Mouse (Mus musculus) embryonic fibroblast, embryonic 13.5 days (primary cell): ENCODE results near the gene Sirt5. TPM values are rescaled to one million over a fixed set of nuclear protein-coding genes. Genes with fewer than 3 reads are reported as not detected.

Experiments used
- H3K27ac ChIP-seq: 2 replicates; pipeline ENCODE4 v1.5.1; 2012; ENCODE audit warnings: low read length, control low read depth, inconsistent platforms; ENCODE audit not compliant: insufficient read depth
- H3K4me1 ChIP-seq: 2 replicates; pipeline ENCODE4 v1.6.1; 2011; ENCODE audit warnings: low read length; ENCODE audit not compliant: control insufficient read depth, insufficient read depth
- H3K4me3 ChIP-seq: 2 replicates; pipeline ENCODE4 v1.5.1; 2011; ENCODE audit warnings: mild to moderate bottlenecking, control low read depth, low read length; ENCODE audit not compliant: insufficient read depth
- CTCF ChIP-seq: IDR thresholded peaks from 2 replicates; pipeline ENCODE4 v1.5.1; 2011; ENCODE audit warnings: mild to moderate bottlenecking, control low read depth, low read length, moderate library complexity, borderline replicate concordance; ENCODE audit not compliant: insufficient read depth
- POLR2A ChIP-seq: IDR thresholded peaks from 2 replicates; pipeline ENCODE4 v1.6.1; 2011; ENCODE audit warnings: low read depth, mild to moderate bottlenecking, control low read depth, low read length, moderate library complexity
- polyA plus RNA-seq: library from polyadenylated mRNA; stranded (reverse); fragments of >200 nt; gene quantifications from 2 replicates; pipeline ENCODE4 v1.2.4, GENCODE M21; 2011; ENCODE audit warnings: low read depth; ENCODE audit not compliant: missing spikeins, insufficient read length

Sirt5 gene
- polyA plus RNA-seq, 1 experiment: 12.2 TPM

DNA sequence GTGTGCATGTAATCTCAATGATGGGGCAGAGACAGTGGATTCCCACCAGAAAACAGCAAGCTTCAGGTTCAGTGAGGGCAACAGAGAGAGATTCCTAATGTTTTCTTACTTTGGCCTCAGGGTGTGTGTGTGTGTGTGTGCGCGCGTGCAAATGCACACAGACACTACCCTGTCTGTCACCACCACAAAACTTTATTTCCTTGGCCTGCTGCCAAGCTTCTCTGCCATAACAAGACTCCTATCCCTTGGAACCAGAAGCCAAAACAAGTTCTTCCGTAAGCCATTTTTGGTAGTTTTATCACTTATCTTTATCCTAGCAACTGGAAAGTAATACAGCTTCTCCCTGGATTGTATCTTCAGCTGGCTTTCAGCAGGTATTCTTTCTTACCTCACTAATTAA lies 63.1 kb downstream of the Sirt5 start:
- Histone ChIP-seq H3K4me3 (no peak overlapping the region), H3K27ac (no peak overlapping the region), H3K4me1 (no peaks in the 10 kb centered on the region)
- TF ChIP-seq POLR2A (no peak), CTCF (no peak)

DNA sequence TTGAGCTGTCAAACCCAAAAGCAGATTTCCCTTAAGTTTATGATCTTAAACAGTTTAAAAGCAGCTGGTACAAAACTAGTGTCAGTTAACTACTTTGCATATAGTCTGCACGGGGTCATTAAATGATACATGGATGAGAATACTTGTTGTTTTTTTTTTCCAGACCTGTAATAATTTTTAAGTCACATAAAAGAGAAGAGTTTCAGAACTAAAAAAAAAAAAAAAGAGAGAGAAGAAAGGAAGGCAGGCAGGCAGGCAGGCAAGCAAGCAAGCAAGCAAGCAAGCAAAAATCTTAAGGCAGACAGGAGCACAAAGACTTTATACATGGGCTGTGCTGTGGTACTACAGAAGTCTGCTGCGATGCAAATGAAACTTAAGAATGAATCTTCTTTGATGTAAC lies 68.1 kb downstream of the Sirt5 start:
- H3K4me1 ChIP-seq: no peaks in the 10 kb centered on the region
- H3K4me3 ChIP-seq: no peak overlapping the region
- no peak overlapping the region for H3K27ac ChIP-seq
- no peak for TF ChIP-seq CTCF
- TF ChIP-seq POLR2A: no peak

DNA sequence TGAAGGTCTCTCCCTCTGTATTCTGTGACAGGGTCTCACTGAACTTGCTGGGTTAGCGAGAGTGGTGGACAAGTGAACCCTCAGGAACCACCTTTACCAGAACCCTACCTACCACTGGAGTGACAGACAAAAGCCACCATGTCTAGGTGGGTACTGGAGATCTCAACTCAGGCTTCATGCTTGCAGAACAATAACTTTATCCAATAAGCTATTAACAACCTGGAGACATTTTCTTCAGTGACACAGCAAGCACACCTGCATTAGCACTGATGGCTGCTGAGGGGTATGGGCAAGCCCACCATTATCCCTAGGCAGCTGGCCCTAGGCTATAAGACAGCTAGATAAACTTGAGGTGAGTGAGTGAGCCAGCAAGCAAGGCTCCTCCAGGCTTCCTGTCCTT lies 75.1 kb downstream of the Sirt5 start:
- Histone ChIP-seq H3K4me1 (peaks cover 3% of the 10 kb centered on the region; the same call in 1 of the 2 replicates), H3K27ac (no peak overlapping the region), H3K4me3 (no peak overlapping the region)
- TF ChIP-seq CTCF (no peak), POLR2A (no peak)

DNA sequence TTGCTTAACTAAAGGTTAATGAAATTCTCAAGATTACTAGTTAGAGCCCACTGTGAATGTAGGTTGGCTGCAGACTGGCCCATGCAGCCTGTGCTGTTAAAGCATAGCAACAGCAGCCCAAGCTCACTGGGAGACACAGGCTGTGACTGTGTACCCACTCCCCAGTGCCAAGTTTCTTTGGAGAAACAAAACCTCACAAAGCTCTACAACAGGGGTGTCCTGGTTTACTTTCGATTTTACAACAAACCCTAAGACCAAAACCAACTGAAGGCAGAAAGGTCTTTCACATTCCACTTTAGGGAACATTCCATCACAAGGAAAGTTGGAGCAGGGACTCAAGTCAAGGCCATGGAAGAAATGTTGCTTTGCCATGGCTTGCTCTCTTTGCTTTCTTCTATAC lies 77.3 kb downstream of the Sirt5 start:
- H3K4me3 ChIP-seq: no peak overlapping the region
- H3K4me1 ChIP-seq: peaks cover 3% of the 10 kb centered on the region; the same call in 1 of the 2 replicates
- TF ChIP-seq POLR2A (no peak), CTCF (no peak)
- H3K27ac ChIP-seq: no peak overlapping the region

DNA sequence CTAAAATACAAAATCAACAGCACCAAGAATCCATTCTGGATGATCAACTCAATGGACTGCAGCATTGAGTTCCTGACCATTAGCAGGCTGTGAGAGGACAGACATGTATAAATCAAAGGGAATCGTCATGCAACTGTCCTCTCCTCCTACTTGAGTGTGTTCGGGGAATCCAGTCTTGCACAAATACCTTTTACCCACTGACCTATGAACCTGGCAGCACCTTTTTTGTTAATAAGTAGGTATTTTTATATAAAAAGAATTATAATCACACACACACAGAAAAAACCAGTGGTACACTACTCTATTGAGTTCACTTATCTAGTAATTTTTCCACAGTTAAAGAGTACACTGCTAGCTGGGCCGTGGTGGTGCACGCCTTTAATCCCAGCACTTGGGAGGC lies 78.4 kb downstream of the Sirt5 start:
- TF ChIP-seq POLR2A: no peak
- no peak for TF ChIP-seq CTCF
- H3K27ac ChIP-seq: no peak overlapping the region
- peaks cover 3% of the 10 kb centered on the region; the same call in 1 of the 2 replicates for H3K4me1 ChIP-seq
- no peak overlapping the region for H3K4me3 ChIP-seq

DNA sequence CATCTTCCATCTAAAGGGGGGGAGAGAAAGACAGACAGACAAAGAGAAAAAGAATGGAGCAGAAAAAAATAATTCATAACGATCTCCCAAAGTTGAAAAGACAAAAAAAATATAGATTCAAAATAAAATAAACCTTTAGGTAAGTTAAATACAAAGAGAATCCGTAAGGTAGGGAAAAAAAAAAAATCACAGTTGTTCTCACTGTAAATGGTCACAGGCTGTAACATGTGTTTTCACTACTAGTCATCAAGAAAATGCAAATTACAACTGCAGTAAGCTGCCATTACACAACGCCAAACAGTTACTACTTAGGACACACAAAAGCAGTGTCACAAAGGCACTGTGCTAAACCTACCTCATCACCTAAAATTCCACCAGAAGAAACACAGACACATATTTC lies 79.4 kb downstream of the Sirt5 start:
- TF ChIP-seq CTCF (no peak), POLR2A (no peak)
- peaks cover 3% of the 10 kb centered on the region; the same call in 1 of the 2 replicates for H3K4me1 ChIP-seq
- H3K27ac ChIP-seq: no peak overlapping the region
- H3K4me3 ChIP-seq: no peak overlapping the region

Other genes starting within 250 kb of the Sirt5 start
- gene Tbc1d7, start 194.0 kb upstream of the Sirt5 start, polyA plus RNA-seq: 26.3 and 26.8 TPM in 2 replicates
- 4.2 and 9.6 TPM in 2 replicates for gene Gfod1, start 61.3 kb upstream of the Sirt5 start, polyA plus RNA-seq
- gene Nol7, start 32.9 kb downstream of the Sirt5 start, polyA plus RNA-seq: 44.9 and 65.7 TPM in 2 replicates
- gene Ranbp9, start 115.8 kb downstream of the Sirt5 start, polyA plus RNA-seq: 55.4 and 74.1 TPM in 2 replicates
- gene Mcur1, start 194.7 kb downstream of the Sirt5 start, polyA plus RNA-seq: 11.8 and 14.1 TPM in 2 replicates